Mouse (Mus musculus) stomach, embryonic 15.5 days (tissue): Measurements from ENCODE around the gene Dpf3. TPM values are rescaled to one million over a fixed set of nuclear protein-coding genes. Genes with fewer than 3 reads are reported as not detected.

Source experiments
- ATAC-seq: fragments of 200-750 bp; cut with Nextera tagmentation; 2 replicates; pipeline ENCODE4 v1.8.0; 2017; ENCODE audit warnings: low read depth, moderate number of reproducible peaks, moderate TSS enrichment; ENCODE audit not compliant: insufficient read depth, low FRiP score
- H3K27ac ChIP-seq: fragments of 300-500 bp; sonication (generic); 2 replicates; pipeline ENCODE4 v1.5.1; 2015; ENCODE audit warnings: mild to moderate bottlenecking, inconsistent platforms
- H3K27me3 ChIP-seq: fragments of 300-500 bp; sonication (generic); replicated peaks from 2 replicates; pipeline ENCODE4 v1.6.1; 2015; ENCODE audit warnings: inconsistent platforms
- H3K36me3 ChIP-seq: fragments of 300-500 bp; sonication (generic); 2 replicates; pipeline ENCODE4 v1.6.1; 2015; ENCODE audit warnings: inconsistent platforms
- H3K4me1 ChIP-seq: fragments of 300-500 bp; sonication (generic); 2 replicates; pipeline ENCODE4 v1.6.1; 2015; ENCODE audit warnings: inconsistent platforms
- H3K4me2 ChIP-seq: fragments of 300-500 bp; sonication (generic); 2 replicates; pipeline ENCODE4 v1.6.1; 2015; ENCODE audit warnings: mild to moderate bottlenecking, inconsistent platforms
- H3K4me3 ChIP-seq: fragments of 300-500 bp; sonication (generic); replicated peaks from 2 replicates; pipeline ENCODE4 v1.5.1; 2015; ENCODE audit warnings: inconsistent platforms
- H3K9ac ChIP-seq: fragments of 300-500 bp; sonication (generic); 2 replicates; pipeline ENCODE4 v1.6.1; 2015; ENCODE audit warnings: inconsistent platforms
- H3K9me3 ChIP-seq: fragments of 300-500 bp; sonication (generic); 2 replicates; pipeline ENCODE4 v1.6.1; 2016; ENCODE audit warnings: inconsistent platforms
- WGBS: fragments of 180-500 bp; shearing (Covaris S2); methylation state at CpG from one replicate; pipeline ENCODE4 v1.1.7; 2015; 5-methylcytosine and 5-hydroxymethylcytosine counted together
- polyA plus RNA-seq: library from polyadenylated mRNA; unstranded; fragments of >200 nt; fragmentation: Nextera tagmentation; extraction: Ambion mirVana; gene quantifications from 2 replicates; pipeline ENCODE4 v1.2.1, GENCODE M21; 2015

The Dpf3 gene
- polyA plus RNA-seq, 1 experiment from 2014 or later, result 4.6 TPM

DNA sequence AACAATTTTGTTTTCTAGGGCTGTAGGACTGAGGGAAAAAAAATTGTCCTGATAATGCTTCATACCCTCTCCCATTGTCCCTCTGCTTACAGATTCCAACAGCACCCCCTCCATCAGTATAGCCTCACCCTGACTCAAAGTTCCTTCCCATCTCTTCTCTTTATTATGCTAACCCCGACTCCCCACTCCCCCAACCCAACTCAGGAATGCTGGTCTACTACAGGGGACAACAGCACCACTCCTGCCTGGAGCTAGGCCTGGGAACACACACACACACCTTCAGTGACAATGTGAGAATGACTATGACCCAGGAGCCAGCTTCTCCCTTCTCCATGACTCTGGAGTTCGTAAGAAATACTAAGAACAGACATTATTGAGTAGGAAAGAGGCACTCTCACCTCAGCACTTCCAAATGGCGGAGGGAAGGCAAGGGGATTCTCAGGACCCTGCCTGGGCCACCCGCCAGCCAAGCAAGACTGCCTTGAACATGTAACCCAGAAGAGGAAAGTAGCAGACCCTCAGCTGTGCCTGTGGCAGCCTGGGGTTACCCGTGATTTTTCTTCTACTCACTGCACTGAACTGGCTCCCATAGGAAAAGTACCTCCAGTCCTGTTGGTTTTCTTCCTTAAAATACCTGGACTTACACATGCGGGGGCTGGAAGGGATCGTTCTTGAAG lies 276.2 kb downstream of the Dpf3 start:
- no peaks in the 10 kb centered on the region for H3K36me3 ChIP-seq
- H3K27ac ChIP-seq, result no peak overlapping the region
- peaks cover 6% of the 10 kb centered on the region; the same call in 1 of the 2 replicates for H3K4me1 ChIP-seq
- H3K27me3 ChIP-seq, result no peaks in the 10 kb centered on the region
- ATAC-seq, result no peak
- 68% methylated on average over 7 of the region's 7 CpGs for WGBS
- no peaks in the 10 kb centered on the region for H3K9me3 ChIP-seq
- no peak overlapping the region for H3K4me2 ChIP-seq
- H3K9ac ChIP-seq, result no peak overlapping the region
- H3K4me3 ChIP-seq, result no peak overlapping the region

DNA sequence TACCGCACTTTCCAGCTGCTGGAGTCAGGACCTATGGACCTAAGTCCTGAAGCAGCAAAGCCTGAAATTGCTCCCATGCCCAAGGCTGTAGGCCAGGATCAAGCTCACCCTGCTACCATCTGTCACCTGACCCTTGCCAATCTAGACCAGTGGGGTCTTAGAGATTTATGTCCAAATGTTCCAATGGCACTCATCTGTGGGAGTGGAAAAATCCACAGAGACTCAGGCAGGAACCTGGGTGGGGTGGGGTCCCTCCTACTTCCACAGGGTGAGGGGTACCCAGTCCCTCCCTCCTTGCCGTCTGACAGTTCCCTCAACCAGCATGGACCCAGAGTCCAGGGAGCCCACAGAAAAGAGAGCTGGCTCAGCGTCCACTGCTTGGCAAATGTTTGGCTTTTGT lies 276.8 kb downstream of the Dpf3 start:
- WGBS, result 83% methylated on average over 3 of the region's 3 CpGs
- Histone ChIP-seq H3K4me1 (peaks cover 6% of the 10 kb centered on the region; the same call in 1 of the 2 replicates), H3K4me3 (no peak overlapping the region), H3K9me3 (no peaks in the 10 kb centered on the region), H3K36me3 (no peaks in the 10 kb centered on the region), H3K27me3 (no peaks in the 10 kb centered on the region), H3K9ac (no peak overlapping the region), H3K4me2 (no peak overlapping the region), H3K27ac (no peak overlapping the region)
- ATAC-seq, result no peak

DNA sequence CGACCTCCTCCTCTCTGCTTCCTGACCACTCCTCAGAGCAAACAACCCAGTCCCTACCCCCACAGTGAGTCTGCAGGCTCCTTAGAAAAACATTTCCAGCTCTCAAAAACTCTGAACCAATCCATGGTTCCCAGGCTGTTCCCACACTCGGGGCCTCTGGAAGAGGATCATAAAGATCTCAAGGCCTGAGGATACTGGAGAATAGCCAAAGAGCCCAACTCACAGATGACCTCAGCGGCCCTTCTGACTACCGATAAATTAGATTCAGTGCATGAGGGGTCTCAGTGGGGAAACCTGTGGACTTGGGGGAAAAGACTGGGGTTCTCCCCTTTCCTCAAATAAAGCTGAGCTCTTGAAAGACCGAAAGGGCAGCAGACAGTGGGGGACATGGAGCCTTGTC lies 277.2 kb downstream of the Dpf3 start:
- Histone ChIP-seq H3K27me3 (no peaks in the 10 kb centered on the region), H3K36me3 (no peaks in the 10 kb centered on the region), H3K9ac (no peak overlapping the region), H3K4me1 (peaks cover 6% of the 10 kb centered on the region; the same call in 1 of the 2 replicates), H3K27ac (no peak overlapping the region), H3K4me3 (no peak overlapping the region), H3K9me3 (no peaks in the 10 kb centered on the region), H3K4me2 (no peak overlapping the region)
- WGBS, result 59% methylated on average over 5 of the region's 5 CpGs
- no peak for ATAC-seq

DNA sequence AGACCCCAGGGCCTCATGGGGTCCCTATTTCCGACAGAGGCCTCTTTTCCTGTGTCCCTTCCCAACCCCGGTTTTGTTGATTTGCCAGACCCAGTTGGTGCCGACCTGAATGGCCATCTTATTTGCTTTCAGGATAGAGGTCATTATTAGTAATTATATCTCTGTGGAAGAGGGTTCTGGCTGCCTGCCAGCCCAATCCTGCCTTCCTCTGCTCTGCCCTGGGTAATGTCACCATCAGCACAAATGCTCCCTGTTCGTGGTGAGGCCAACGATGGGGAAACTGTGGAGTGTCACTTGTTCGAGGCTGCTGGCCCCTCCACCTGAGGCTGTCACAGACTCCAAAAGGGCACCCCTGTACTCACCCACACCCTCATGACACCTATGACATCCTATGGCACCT lies 278.1 kb downstream of the Dpf3 start:
- Histone ChIP-seq H3K27ac (no peak overlapping the region), H3K9me3 (no peaks in the 10 kb centered on the region), H3K4me1 (peaks cover 6% of the 10 kb centered on the region; the same call in 1 of the 2 replicates), H3K4me3 (no peak overlapping the region), H3K36me3 (no peaks in the 10 kb centered on the region), H3K27me3 (no peaks in the 10 kb centered on the region), H3K4me2 (no peak overlapping the region), H3K9ac (no peak overlapping the region)
- WGBS, result 33% methylated on average over 6 of the region's 6 CpGs
- ATAC-seq, result no peak

DNA sequence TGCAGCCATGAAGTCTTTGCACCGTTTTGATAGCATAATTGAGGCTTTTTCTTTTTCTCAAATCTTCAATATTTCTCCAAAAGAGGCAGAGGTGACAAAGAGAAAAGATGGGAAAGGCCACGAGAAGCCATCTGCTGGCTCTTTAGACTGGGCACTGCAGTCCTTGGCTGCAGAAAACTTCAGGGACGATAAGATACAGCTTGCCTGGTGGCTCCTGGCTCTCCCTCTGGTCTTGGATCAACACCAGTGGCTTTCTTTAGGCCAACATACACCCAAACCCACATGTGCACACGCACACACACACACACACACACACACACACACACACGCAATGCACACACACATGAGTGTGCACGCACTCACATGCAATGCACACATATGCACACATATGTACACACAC lies 278.7 kb downstream of the Dpf3 start:
- 61% methylated on average over 6 of the region's 6 CpGs for WGBS
- Histone ChIP-seq H3K4me1 (peaks cover 6% of the 10 kb centered on the region; the same call in 1 of the 2 replicates), H3K9me3 (no peaks in the 10 kb centered on the region), H3K4me3 (no peak overlapping the region), H3K36me3 (no peaks in the 10 kb centered on the region), H3K27ac (no peak overlapping the region), H3K4me2 (no peak overlapping the region), H3K9ac (no peak overlapping the region), H3K27me3 (no peaks in the 10 kb centered on the region)
- no peak for ATAC-seq

DNA sequence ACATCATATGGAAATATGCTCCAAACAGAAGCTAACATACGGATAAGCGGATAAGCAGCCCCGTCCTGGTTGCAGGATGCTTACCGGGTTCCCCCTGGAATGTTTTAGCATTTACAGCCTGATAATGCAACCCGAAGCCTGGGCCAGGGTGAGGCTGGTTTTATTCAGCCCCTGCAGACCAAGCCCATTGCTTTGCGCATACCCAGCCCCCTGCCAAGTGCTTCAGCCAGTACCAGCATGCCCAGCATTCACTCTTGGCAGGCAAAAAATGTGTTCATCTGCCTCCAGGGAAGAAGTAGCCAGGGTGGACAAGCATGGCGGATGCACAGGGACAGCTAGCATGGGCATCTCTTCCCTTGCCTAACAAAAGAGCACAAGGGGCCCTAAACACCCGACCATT lies 279.5 kb downstream of the Dpf3 start:
- H3K4me2 ChIP-seq, result no peak overlapping the region
- peaks cover 6% of the 10 kb centered on the region; the same call in 1 of the 2 replicates for H3K4me1 ChIP-seq
- H3K9ac ChIP-seq, result no peak overlapping the region
- no peaks in the 10 kb centered on the region for H3K27me3 ChIP-seq
- no peaks in the 10 kb centered on the region for H3K9me3 ChIP-seq
- no peak for ATAC-seq
- no peak overlapping the region for H3K4me3 ChIP-seq
- no peaks in the 10 kb centered on the region for H3K36me3 ChIP-seq
- 65% methylated on average over 8 of the region's 8 CpGs for WGBS
- no peak overlapping the region for H3K27ac ChIP-seq

DNA sequence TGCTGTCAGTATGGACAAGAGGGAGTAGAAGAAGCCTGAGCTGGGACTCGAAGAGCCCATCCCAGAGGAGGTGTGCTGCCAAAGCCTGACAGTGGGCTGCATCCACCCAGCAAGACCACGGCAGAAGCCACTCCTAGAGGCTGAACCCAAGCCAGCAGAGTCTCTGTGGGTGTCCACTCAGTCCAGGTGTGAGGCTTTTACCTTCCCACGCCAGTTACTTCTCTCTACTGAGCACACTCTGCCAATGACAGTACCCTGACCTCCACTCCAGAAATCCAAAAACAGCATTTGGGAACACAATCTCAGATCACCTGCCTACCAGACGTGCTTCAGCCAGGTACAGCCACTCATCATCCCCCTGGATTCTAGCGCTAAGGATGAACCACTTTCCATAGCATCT lies 280.0 kb downstream of the Dpf3 start:
- H3K9me3 ChIP-seq, result no peaks in the 10 kb centered on the region
- no peak overlapping the region for H3K4me3 ChIP-seq
- H3K4me2 ChIP-seq, result no peak overlapping the region
- H3K36me3 ChIP-seq, result no peaks in the 10 kb centered on the region
- H3K27ac ChIP-seq, result no peak overlapping the region
- H3K9ac ChIP-seq, result no peak overlapping the region
- no peak for ATAC-seq
- peaks cover 6% of the 10 kb centered on the region; the same call in 1 of the 2 replicates for H3K4me1 ChIP-seq
- H3K27me3 ChIP-seq, result no peaks in the 10 kb centered on the region
- WGBS, result 75% methylated on average over 5 of the region's 5 CpGs

DNA sequence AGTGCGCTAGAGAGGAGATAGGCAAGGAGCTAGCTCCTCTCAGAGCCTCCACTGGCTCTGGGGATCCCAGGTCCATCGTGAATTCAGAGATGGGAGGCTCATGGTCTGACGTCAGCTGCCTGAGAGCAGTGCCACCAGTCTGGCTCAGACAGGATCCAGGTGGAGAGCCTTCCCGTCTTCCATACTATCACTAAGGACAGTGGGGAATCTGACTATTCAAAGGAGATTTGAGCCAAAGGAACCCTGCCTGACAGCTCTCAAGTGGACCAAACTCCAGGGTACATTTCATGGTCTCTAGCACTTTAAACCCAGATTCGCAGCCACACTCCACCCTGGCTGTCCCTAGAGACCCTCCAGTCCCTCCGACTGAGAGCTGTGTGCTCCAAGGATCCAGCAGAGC lies 280.6 kb downstream of the Dpf3 start:
- no peak for ATAC-seq
- no peak overlapping the region for H3K27ac ChIP-seq
- H3K4me1 ChIP-seq, result peaks cover 6% of the 10 kb centered on the region; the same call in 1 of the 2 replicates
- no peak overlapping the region for H3K4me3 ChIP-seq
- H3K9ac ChIP-seq, result no peak overlapping the region
- no peaks in the 10 kb centered on the region for H3K9me3 ChIP-seq
- H3K27me3 ChIP-seq, result no peaks in the 10 kb centered on the region
- H3K4me2 ChIP-seq, result no peak overlapping the region
- H3K36me3 ChIP-seq, result no peaks in the 10 kb centered on the region
- 70% methylated on average over 6 of the region's 6 CpGs for WGBS

DNA sequence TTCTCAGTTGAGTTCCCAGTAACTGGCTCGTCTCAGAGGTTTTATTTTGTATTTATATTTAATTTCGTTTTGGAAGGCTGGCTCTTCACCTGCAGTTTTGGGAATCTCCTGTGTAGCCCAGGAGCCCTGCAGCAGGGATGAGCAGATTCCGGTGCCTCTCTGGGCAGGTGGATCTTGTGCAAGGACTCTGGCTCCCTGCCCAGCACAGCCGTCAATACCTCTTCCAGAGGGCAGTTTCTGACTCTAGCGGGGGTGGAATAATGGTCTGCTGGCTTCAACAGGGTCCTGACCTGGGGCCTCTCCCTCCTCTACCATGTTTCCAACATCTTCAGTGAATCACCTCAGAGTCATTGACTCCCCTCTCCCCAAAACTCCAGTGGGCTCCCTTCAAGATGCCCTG lies 283.2 kb downstream of the Dpf3 start:
- Histone ChIP-seq H3K4me1 (peaks cover 6% of the 10 kb centered on the region; the same call in 1 of the 2 replicates), H3K4me2 (no peak overlapping the region), H3K36me3 (no peaks in the 10 kb centered on the region), H3K4me3 (no peak overlapping the region), H3K27ac (no peak overlapping the region), H3K27me3 (no peaks in the 10 kb centered on the region), H3K9me3 (no peaks in the 10 kb centered on the region), H3K9ac (no peak overlapping the region)
- WGBS, result 50% methylated on average over 5 of the region's 5 CpGs
- ATAC-seq, result no peak

DNA sequence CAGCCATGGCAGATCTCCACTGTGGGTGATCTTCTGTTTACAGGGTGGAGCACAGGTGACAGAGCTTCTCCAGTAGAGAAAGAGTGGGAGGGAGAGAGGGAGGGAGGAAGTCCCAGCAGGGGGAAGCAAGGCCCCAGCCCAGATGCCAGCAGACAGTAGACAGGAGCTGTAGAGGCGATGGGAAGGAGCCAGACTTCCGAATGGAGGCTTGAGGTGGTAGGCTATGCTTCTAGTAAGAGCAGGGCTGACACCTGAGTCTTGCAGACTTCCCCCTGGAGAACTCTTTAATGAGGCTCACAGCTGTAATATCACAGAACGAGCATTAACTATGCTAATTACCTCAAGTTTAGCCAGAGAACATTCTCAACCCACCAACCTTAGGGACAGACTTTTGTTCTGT lies 285.8 kb downstream of the Dpf3 start:
- no peaks in the 10 kb centered on the region for H3K9me3 ChIP-seq
- no peak for ATAC-seq
- no peak overlapping the region for H3K9ac ChIP-seq
- no peak overlapping the region for H3K4me2 ChIP-seq
- H3K27ac ChIP-seq, result no peak overlapping the region
- H3K4me1 ChIP-seq, result 0 out of 2 replicates have a peak, but pooled peaks cover 3% of the 10 kb centered on the region
- no peak overlapping the region for H3K4me3 ChIP-seq
- no peaks in the 10 kb centered on the region for H3K36me3 ChIP-seq
- no peaks in the 10 kb centered on the region for H3K27me3 ChIP-seq
- WGBS, result 22% methylated on average over 3 of the region's 3 CpGs

DNA sequence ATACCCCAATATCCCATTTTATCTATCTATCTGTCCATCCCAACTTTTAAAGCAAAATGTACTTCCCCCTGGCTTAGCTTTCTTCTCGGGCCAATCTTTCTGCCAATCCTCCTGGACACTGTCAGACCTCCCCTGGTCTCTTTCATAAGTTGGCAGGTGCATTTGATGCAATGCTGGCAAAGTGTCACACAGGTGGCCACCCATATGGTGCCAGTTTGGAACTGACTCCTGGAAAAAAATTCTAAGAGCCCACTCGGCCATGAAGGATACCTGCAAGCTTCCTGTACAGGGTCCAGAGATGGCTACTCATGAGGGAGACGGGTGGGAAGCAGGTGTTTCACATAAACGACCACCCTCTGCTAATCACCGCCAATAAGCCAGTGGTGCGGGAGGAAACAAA lies 307.0 kb downstream of the Dpf3 start:
- 73% methylated on average over 6 of the region's 6 CpGs for WGBS
- Histone ChIP-seq H3K27me3 (no peaks in the 10 kb centered on the region), H3K36me3 (no peaks in the 10 kb centered on the region), H3K4me3 (no peak overlapping the region), H3K27ac (no peak overlapping the region), H3K4me2 (no peak overlapping the region), H3K4me1 (no peaks in the 10 kb centered on the region), H3K9ac (no peak overlapping the region), H3K9me3 (no peaks in the 10 kb centered on the region)
- ATAC-seq, result no peak

DNA sequence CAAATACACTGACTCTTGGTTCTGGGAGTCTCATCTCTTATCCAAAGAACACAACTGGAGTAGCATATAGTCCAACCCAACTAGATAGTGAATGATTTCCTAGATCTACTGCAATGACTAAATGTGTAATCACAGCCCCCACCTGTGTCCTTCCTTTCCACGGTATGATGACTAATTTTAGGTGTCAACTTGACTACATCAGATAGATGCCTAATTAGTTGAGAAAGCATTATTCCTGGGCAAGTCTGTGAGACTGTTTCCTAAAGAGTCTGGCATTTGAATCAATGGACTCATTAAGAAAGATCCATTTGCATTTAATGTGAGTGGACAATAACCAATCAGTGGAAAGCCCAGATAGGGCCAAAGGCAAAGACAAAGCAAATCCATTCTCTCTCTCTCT lies 307.7 kb downstream of the Dpf3 start:
- Histone ChIP-seq H3K36me3 (no peaks in the 10 kb centered on the region), H3K4me1 (no peaks in the 10 kb centered on the region), H3K9ac (no peak overlapping the region), H3K27ac (no peak overlapping the region), H3K4me3 (no peak overlapping the region), H3K9me3 (no peaks in the 10 kb centered on the region), H3K27me3 (no peaks in the 10 kb centered on the region), H3K4me2 (no peak overlapping the region)
- 62% methylated on average over 1 of the region's 1 CpGs for WGBS
- no peak for ATAC-seq

DNA sequence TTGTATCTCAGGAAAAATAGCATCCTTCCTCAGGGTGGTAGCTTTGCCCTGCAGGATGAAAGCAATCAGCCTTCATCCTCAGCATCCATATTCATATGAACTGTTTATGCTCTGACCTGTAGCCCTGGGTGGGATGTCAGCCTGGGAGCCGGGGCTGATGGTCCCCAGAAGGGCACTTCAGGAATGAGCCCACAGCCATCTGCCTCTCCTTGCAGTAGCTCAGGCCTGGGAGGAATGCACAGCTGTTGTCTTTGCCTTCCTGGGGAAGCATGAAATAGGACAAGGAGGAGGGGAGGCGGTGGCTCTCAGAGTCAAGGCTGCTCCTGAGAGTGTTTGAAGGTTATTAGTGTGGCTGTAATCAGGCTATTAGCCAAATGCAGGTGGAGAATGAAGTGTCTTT lies 308.7 kb downstream of the Dpf3 start:
- 45% methylated on average over 2 of the region's 2 CpGs for WGBS
- H3K4me2 ChIP-seq, result no peak overlapping the region
- no peaks in the 10 kb centered on the region for H3K4me1 ChIP-seq
- no peak overlapping the region for H3K9ac ChIP-seq
- no peaks in the 10 kb centered on the region for H3K36me3 ChIP-seq
- H3K27me3 ChIP-seq, result no peaks in the 10 kb centered on the region
- H3K9me3 ChIP-seq, result no peaks in the 10 kb centered on the region
- no peak overlapping the region for H3K4me3 ChIP-seq
- no peak for ATAC-seq
- no peak overlapping the region for H3K27ac ChIP-seq
